Mouse (Mus musculus): ENCODE results near the gene Epha4. TPM values are rescaled to one million over a fixed set of nuclear protein-coding genes. Genes with fewer than 3 reads are reported as not detected.

The Epha4 gene
- total and polyA plus RNA-seq, 2 experiments from 2014 or later = 36.0 to 107 TPM

GRCm38 (mm10) chr1:77497506-77497905 is 17.4 kb downstream of the Epha4 start:
- Histone ChIP-seq H3K4me1 (ENCODE audit: insufficient read depth, low read length) (peaks cover 33% of the 10 kb centered on the region), H3K36me3 (ENCODE audit: insufficient read depth, low read length) (no peaks in the 10 kb centered on the region), H3K4me3 (ENCODE audit: low read length) (no peak overlapping the region), H3K4me2 (ENCODE audit: low read depth, low read length) (peak overlapping the region; percentile 36; the same call in 1 of the 2 replicates), H3K9me3 (ENCODE audit: low read length) (no peaks in the 10 kb centered on the region), H3K9ac (replicated peaks; ENCODE audit: low read length) (no peak overlapping the region), H3K27me3 (ENCODE audit: insufficient read depth, low read length) (no peaks in the 10 kb centered on the region), H3K27ac (no peak overlapping the region)
- no peak for TF ChIP-seq CTCF (IDR thresholded peaks at IDR 0.05; ENCODE audit: low read depth)
- no peak for ATAC-seq
- WGBS = 42% methylated on average over 4 of the region's 4 CpGs
- DNase-seq (ENCODE audit: low spot score) = no peak

GRCm38 (mm10) chr1:77496468-77497181 is 18.3 kb downstream of the Epha4 start:
- Histone ChIP-seq H3K36me3 (ENCODE audit: insufficient read depth, low read length) (no peaks in the 10 kb centered on the region), H3K4me2 (ENCODE audit: low read depth, low read length) (peak overlapping the region; percentile 36), H3K4me3 (ENCODE audit: low read length) (no peak overlapping the region), H3K9me3 (ENCODE audit: low read length) (no peaks in the 10 kb centered on the region), H3K27ac (no peak overlapping the region), H3K9ac (replicated peaks; ENCODE audit: low read length) (no peak overlapping the region), H3K27me3 (ENCODE audit: insufficient read depth, low read length) (no peaks in the 10 kb centered on the region), H3K4me1 (ENCODE audit: insufficient read depth, low read length) (peaks cover 32% of the 10 kb centered on the region)
- TF ChIP-seq CTCF (IDR thresholded peaks at IDR 0.05; ENCODE audit: low read depth) = peak; percentile 45
- WGBS = 10% methylated on average over 11 of the region's 11 CpGs
- ATAC-seq = peak; percentile 90
- DNase-seq (ENCODE audit: low spot score) = peak; percentile 76

GRCm38 (mm10) chr1:77495790-77496158 is 19.1 kb downstream of the Epha4 start:
- H3K4me2 ChIP-seq (ENCODE audit: low read depth, low read length) = no peak overlapping the region

GRCm38 (mm10) chr1:77495030-77495789 is 19.7 kb downstream of the Epha4 start:
- no peak overlapping the region for H3K27ac ChIP-seq
- peak overlapping the region; percentile 6; the same call in 1 of the 2 replicates for H3K4me2 ChIP-seq (ENCODE audit: low read depth, low read length)
- no peak overlapping the region for H3K9ac ChIP-seq (replicated peaks; ENCODE audit: low read length)
- DNase-seq (ENCODE audit: low spot score) (no peak), ATAC-seq (no peak)
- H3K9me3 ChIP-seq (ENCODE audit: low read length) = no peaks in the 10 kb centered on the region
- no peaks in the 10 kb centered on the region for H3K36me3 ChIP-seq (ENCODE audit: insufficient read depth, low read length)
- peaks cover 29% of the 10 kb centered on the region for H3K4me1 ChIP-seq (ENCODE audit: insufficient read depth, low read length)
- no peaks in the 10 kb centered on the region for H3K27me3 ChIP-seq (ENCODE audit: insufficient read depth, low read length)
- TF ChIP-seq CTCF (IDR thresholded peaks at IDR 0.05; ENCODE audit: low read depth) = no peak
- WGBS = 36% methylated on average over 10 of the region's 10 CpGs
- no peak overlapping the region for H3K4me3 ChIP-seq (ENCODE audit: low read length)

More at GRCm38 (mm10) chr1:77495790-77496158, 19.1 kb downstream of the Epha4 start:
- Histone ChIP-seq H3K4me1 (ENCODE audit: insufficient read depth, low read length) (peaks cover 29% of the 10 kb centered on the region), H3K27me3 (ENCODE audit: insufficient read depth, low read length) (no peaks in the 10 kb centered on the region), H3K9ac (replicated peaks; ENCODE audit: low read length) (no peak overlapping the region), H3K9me3 (ENCODE audit: low read length) (no peaks in the 10 kb centered on the region), H3K36me3 (ENCODE audit: insufficient read depth, low read length) (no peaks in the 10 kb centered on the region), H3K27ac (no peak overlapping the region), H3K4me3 (ENCODE audit: low read length) (no peak overlapping the region)
- ATAC-seq (no peak), DNase-seq (ENCODE audit: low spot score) (no peak)
- 28% methylated on average over 7 of the region's 7 CpGs for WGBS
- no peak for TF ChIP-seq CTCF (IDR thresholded peaks at IDR 0.05; ENCODE audit: low read depth)

GRCm38 (mm10) chr1:77493841-77494635 is 20.9 kb downstream of the Epha4 start:
- no peak overlapping the region for H3K4me3 ChIP-seq (ENCODE audit: low read length)
- WGBS = 29% methylated on average over 10 of the region's 10 CpGs

GRCm38 (mm10) chr1:77490166-77490565 is 24.7 kb downstream of the Epha4 start:
- DNase-seq (ENCODE audit: low spot score) = no peak
- no peak for TF ChIP-seq CTCF (IDR thresholded peaks at IDR 0.05; ENCODE audit: low read depth)
- H3K36me3 ChIP-seq (ENCODE audit: insufficient read depth, low read length) = no peaks in the 10 kb centered on the region
- no peaks in the 10 kb centered on the region for H3K9me3 ChIP-seq (ENCODE audit: low read length)
- no peak overlapping the region for H3K4me3 ChIP-seq (ENCODE audit: low read length)
- no peak for ATAC-seq
- H3K9ac ChIP-seq (replicated peaks; ENCODE audit: low read length) = no peak overlapping the region
- 93% methylated on average over 6 of the region's 6 CpGs for WGBS
- H3K4me2 ChIP-seq (ENCODE audit: low read depth, low read length) = no peak overlapping the region
- H3K27ac ChIP-seq = no peak overlapping the region
- 0 out of 2 replicates have a peak, but pooled peaks cover 10% of the 10 kb centered on the region for H3K4me1 ChIP-seq (ENCODE audit: insufficient read depth, low read length)
- no peaks in the 10 kb centered on the region for H3K27me3 ChIP-seq (ENCODE audit: insufficient read depth, low read length)

More at GRCm38 (mm10) chr1:77493841-77494635, 20.9 kb downstream of the Epha4 start:
- H3K4me1 ChIP-seq (ENCODE audit: insufficient read depth, low read length) = peaks cover 29% of the 10 kb centered on the region
- no peak overlapping the region for H3K9ac ChIP-seq (replicated peaks; ENCODE audit: low read length)
- ATAC-seq (no peak), DNase-seq (ENCODE audit: low spot score) (peak; percentile 34)
- TF ChIP-seq CTCF (IDR thresholded peaks at IDR 0.05; ENCODE audit: low read depth) = no peak
- no peaks in the 10 kb centered on the region for H3K27me3 ChIP-seq (ENCODE audit: insufficient read depth, low read length)
- peak overlapping the region; percentile 19; the same call in 1 of the 2 replicates for H3K4me2 ChIP-seq (ENCODE audit: low read depth, low read length)
- no peaks in the 10 kb centered on the region for H3K9me3 ChIP-seq (ENCODE audit: low read length)
- no peak overlapping the region for H3K27ac ChIP-seq
- no peaks in the 10 kb centered on the region for H3K36me3 ChIP-seq (ENCODE audit: insufficient read depth, low read length)

Data from hindbrain, postnatal 0 days (tissue).